Mouse (Mus musculus) embryonic fibroblast, embryonic 13.5 days (primary cell): ENCODE measurements at regions not wholly inside any gene's neighbourhood (a gene's known extent, or its start where the extent isn't known, plus 50 kb on each side); places are given as distances from the start of the nearest gene placed in this dataset.

Experiments used
- H3K27ac ChIP-seq: 2 replicates; pipeline ENCODE4 v1.5.1; 2012; ENCODE audit warnings: low read length, control low read depth, inconsistent platforms; ENCODE audit not compliant: insufficient read depth
- H3K4me1 ChIP-seq: 2 replicates; pipeline ENCODE4 v1.6.1; 2011; ENCODE audit warnings: low read length; ENCODE audit not compliant: control insufficient read depth, insufficient read depth
- H3K4me3 ChIP-seq: 2 replicates; pipeline ENCODE4 v1.5.1; 2011; ENCODE audit warnings: mild to moderate bottlenecking, control low read depth, low read length; ENCODE audit not compliant: insufficient read depth
- CTCF ChIP-seq: IDR thresholded peaks from 2 replicates; pipeline ENCODE4 v1.5.1; 2011; ENCODE audit warnings: mild to moderate bottlenecking, control low read depth, low read length, moderate library complexity, borderline replicate concordance; ENCODE audit not compliant: insufficient read depth
- POLR2A ChIP-seq: IDR thresholded peaks from 2 replicates; pipeline ENCODE4 v1.6.1; 2011; ENCODE audit warnings: low read depth, mild to moderate bottlenecking, control low read depth, low read length, moderate library complexity

DNA sequence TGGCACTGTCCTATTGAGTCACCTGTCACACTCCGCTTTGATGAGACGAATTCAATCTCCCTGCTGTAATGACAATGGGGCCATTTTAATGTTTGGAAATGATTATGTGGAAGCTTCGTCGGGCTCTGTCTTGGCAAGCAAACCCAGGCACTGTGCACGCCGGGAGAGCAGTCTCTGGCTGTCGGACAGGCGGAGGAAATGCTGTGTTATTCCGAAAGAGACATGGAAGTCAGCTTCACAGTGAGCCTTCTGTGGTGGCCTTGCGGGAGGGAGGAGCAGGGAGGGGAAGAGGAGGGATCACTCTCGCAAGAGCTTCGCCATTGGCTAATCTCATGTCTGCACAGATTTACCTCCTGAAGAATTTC, 110.0 kb upstream of the Kiz start:
- H3K4me3 ChIP-seq = no peak overlapping the region
- TF ChIP-seq CTCF (no peak), POLR2A (no peak)
- H3K27ac ChIP-seq = no peak overlapping the region
- H3K4me1 ChIP-seq = no peaks in the 10 kb centered on the region

DNA sequence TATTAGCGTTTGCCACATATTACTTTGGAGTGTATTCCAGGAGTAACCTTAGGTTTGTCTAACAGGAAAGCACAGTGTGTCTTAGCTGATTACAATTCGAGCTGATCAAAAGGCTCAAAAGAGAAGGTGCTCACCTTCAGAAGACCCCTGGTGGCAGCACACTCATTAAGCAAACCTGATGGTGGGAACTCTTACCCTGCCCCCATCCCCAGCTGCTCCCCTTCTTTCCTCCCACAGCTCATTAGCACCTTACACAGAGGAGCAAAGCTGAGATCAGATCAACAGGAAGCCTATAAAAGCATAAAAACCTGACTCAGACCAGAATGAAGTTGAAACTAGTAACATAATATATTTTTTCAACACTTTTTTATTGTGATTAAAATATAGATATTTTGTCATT, 101.7 kb upstream of the Kiz start:
- no peaks in the 10 kb centered on the region for H3K4me1 ChIP-seq

DNA sequence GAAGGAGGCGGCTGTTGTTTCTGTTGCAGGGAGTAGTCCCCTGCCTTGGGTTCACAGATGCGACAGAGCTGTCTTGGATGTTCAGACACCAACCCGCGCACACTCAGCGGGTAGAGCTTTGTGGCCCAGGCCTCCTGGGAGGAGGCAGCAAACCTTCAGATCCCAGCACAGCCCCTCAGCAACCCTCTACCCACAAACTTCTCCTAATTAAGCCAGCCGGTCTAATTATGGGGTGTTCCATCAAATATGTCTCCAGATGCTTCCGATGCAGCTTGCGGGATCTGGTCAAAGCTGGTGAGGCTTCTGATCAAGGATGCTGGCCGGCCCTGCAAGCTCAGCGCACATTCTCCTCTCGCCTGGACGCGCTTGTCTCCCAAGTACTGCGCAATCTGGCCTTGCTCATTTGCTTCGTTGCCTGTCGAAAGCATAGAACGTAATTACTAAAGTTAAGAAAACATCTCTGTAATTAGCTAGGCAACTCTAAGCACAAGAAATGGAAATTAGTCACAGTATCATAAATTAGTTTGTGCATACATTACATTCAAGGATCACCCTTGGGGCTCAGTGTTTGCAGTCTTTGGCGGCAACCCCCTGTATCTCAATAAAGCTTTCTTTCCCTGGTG, 92.0 kb upstream of the Kiz start:
- no peak overlapping the region for H3K4me3 ChIP-seq
- TF ChIP-seq CTCF (no peak), POLR2A (no peak)

More for the DNA sequence above, 101.7 kb upstream of the Kiz start:
- Histone ChIP-seq H3K4me3 (no peak overlapping the region), H3K27ac (no peak overlapping the region)
- no peak for TF ChIP-seq CTCF
- no peak for TF ChIP-seq POLR2A

GRCm38 (mm10) chr2:146764313-146765255, 91.1 kb upstream of the Kiz start:
- no peaks in the 10 kb centered on the region for H3K4me1 ChIP-seq
- TF ChIP-seq CTCF (no peak), POLR2A (no peak)

More for the DNA sequence above, 92.0 kb upstream of the Kiz start:
- H3K4me1 ChIP-seq = no peaks in the 10 kb centered on the region
- no peak overlapping the region for H3K27ac ChIP-seq

GRCm38 (mm10) chr2:146774876-146775275, 80.8 kb upstream of the Kiz start:
- H3K4me3 ChIP-seq = no peak overlapping the region
- no peak overlapping the region for H3K27ac ChIP-seq
- H3K4me1 ChIP-seq = no peaks in the 10 kb centered on the region
- no peak for TF ChIP-seq POLR2A
- no peak for TF ChIP-seq CTCF

More at GRCm38 (mm10) chr2:146764313-146765255, 91.1 kb upstream of the Kiz start:
- Histone ChIP-seq H3K27ac (no peak overlapping the region), H3K4me3 (no peak overlapping the region)

DNA sequence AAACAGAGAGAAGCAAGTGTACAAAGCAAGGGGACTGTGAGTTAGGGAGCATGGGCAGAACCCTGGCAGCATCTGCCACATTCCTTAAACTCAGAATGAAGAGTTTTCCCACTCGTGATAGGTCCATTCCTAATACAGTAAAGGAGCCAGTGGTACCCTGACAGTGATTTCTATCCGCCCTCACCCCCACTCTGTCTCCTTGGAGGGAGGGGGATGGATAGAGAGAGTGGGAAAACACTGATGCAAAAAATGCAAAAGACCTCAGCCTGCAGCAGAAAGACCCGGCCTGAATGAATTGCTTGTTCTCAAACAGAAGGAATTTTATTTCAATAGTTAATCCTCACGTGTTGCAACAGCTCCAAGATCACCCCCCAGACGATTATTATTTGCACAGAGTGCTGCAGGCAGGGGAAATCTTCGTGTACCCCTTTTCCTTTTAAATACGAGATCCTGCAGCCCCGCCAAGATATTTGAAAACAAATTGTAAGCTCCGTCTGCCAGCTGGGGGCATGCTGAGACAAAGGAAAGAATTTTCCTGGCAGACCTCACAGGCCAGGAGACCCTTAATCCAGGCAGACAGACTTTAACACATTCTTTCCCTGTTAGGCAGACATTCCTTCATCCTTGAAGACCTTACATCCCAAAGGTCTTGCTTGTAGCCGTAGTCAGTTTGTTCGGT, 68.4 kb upstream of the Kiz start:
- no peaks in the 10 kb centered on the region for H3K4me1 ChIP-seq
- no peak overlapping the region for H3K4me3 ChIP-seq
- TF ChIP-seq CTCF (no peak), POLR2A (no peak)
- H3K27ac ChIP-seq = no peak overlapping the region

DNA sequence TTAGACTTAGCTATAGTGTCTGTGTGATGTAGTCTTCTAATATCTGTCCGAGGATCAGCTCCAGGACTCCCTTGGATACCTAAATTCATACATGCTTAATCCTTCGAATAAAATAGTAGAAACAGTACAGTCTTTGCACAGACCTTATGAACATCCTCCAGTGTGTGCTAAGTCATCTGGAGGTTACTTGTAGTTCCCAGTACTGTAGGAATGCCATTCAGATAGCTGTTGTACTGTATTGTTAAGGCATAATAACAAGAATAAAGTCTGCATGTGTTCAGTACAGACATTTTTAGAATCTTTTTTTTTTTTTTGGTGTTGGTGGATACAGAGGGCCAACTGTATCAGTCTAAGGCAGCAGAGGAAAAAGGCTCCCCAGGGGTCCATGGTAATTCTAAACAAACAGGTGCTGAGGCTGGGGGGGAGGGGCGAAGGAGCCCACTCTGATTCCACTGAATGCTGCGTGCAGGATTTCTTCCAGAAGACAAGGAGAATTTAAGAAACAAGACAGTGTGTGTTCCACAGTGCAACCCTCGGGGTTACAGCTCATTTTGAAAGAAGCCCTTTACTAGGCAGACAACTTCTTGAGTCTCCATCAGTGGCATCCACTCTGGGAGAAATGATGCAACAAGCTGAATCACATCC, 67.7 kb upstream of the Kiz start:
- no peaks in the 10 kb centered on the region for H3K4me1 ChIP-seq
- TF ChIP-seq POLR2A (no peak), CTCF (no peak)
- no peak overlapping the region for H3K4me3 ChIP-seq
- H3K27ac ChIP-seq = no peak overlapping the region

DNA sequence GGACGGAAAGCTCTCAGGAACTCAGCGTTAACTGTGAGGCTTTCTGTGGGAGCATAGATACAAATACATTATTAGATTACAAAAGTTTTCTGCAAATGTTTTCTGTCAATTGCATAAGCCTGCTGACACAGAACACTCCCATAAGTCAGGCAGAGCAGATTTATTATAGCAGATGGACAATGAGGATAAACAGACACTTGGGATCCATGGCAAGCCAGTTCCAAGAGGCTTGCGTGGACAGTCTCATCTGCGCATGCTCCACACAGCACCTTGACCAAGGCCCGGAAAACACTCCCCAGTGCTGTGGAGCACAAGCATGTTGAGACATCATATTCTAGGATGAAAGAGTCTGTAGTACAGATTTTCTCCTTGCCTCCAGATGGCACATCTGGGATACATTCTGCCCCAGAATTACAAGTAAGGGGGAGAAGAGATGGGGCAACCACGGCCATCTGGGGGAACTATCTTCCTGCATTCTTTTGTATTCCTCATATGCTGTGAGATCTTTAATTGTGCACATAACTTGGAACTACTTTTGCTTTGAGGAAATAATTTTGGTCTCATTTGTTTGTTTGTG, 62.7 kb upstream of the Kiz start:
- TF ChIP-seq CTCF (no peak), POLR2A (no peak)
- Histone ChIP-seq H3K27ac (no peak overlapping the region), H3K4me1 (no peaks in the 10 kb centered on the region), H3K4me3 (no peak overlapping the region)

DNA sequence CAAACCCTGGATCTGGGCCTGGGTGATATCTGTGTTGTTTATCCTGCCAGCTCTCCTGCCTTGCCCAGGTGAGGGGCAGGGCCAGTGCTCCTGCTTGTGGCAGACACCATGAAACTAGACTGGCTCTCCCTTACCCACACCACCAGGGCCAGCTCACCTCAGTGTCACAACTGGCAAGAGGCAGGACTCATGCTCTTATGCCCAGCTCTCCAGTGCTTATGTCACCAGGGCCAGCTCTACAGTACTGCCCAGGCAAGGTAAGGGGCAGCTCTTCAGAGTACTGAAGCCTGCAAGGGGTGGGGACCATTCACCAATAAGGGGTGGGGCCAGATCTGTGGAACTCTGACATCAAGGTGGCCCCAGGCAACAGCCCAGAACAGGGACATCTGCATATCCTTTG, 52.7 kb upstream of the Kiz start:
- no peaks in the 10 kb centered on the region for H3K4me1 ChIP-seq
- TF ChIP-seq POLR2A (no peak), CTCF (no peak)
- H3K27ac ChIP-seq = no peak overlapping the region
- H3K4me3 ChIP-seq = no peak overlapping the region
